Mouse (Mus musculus) T-cell, adult 2 months (primary cell): ENCODE data around the gene Neurod6.

Source experiments
- DNase-seq: peaks from one replicate; pipeline ENCODE4 v3.0.0; 2022; ENCODE audit warnings: low spot score

Neurod6 gene

DNA sequence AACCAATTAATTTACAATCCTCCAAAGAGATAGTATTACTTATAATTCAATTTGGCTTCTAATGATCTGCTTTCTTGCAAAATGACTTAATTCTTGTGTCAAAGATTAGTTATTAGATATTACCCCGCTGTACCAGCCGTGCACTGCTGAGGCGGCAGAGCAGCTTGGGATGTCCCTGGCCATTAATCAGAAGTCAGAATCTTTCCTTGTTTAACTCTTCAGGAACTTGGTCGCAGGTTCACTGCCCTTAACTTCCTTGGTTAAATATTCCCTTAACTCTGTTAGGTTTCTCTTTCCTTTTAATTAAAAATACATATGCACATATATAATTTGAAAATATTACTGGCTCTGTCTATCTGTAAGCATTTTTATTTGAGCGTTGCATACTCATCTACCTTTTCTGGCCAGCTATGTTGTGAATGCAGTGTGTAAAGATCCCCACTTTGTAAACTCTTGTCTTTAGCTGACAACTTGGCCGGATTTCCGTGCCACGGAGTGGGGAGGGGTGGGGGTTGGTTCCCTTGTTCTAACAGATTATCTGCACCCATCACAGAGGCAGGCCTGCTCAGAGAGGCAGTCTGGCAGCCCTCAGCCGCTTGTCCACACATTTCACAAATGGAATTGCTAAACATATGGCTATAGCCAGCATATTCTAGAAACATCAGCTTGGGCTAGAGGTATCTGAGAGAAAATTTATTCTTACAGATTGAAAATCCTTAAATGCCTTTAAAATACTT is 34.1 kb downstream of the Neurod6 start:
- no peak for DNase-seq

DNA sequence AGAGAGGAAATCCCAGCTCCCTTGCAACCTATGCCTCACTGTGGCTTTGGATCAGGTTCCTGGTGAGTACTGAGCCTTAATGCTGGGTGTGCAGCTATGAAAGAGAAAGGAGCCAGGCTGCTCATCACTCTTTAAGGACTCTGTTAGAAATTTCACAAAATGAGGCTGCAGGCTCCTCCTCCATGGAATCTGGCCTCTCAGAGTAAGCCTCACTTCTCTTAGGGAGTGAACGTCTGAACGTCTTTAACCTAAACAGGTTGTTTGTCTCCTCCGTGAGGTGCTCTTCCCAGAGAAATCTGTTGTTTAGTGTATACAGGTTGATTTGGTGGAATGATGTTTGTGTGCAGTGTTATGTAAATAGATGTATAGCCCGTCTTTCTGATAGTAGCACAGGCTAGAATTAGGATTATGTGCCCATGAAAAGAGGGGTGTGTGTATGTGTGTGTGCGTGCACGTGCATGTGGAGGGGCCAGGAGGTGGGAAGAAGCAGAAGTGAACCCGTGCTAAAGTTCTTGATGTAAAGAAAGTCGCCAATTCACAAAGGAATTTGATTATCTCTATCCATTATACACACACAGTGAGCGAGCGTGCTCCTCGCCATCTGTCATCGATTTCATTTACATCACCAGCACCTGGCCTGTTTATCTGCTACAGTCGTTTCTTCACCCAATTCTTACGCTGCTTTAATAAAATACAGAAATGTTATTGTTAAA is 34.8 kb downstream of the Neurod6 start:
- DNase-seq: no peak

DNA sequence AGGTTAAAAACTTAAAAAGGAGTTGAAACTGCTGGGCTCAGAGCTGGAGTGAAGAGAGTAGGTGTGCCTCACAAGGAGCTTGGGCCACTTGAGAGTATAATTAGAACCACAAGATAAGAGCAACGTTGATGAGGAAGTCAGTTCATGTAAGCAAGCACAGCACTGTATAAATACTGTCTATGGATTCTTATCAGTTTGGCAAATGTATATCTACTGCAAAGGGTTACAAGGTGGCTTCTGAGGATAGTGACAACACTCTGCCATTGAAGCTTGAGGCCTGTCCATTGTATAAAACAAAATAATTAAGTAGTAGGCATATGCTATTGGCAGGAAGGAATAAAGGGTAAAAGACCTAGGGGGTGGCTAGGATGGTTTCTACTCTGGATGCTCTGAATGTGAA is 46.4 kb downstream of the Neurod6 start:
- DNase-seq: no peak
